Comparison of ENCODE assay signal across 8 mouse cellular contexts in genomic region chr6:87277527-87277926, GRCm38 (mm10). TPM values are rescaled to one million over a fixed set of nuclear protein-coding genes. Genes with fewer than 3 reads are reported as not detected.
DNase-seq lines count a peak whose midpoint lies in the region; ATAC-seq and TF ChIP-seq lines count a peak whose summit lies in the region.

No protein-coding gene starts in this region.

- in situ Hi-C loops in ES-E14 (cut with MboI; ENCODE audit: low sequenced_read_pairs in 2 of 2, unreplicated experiment in 2 of 2) = no loop called here

- no peak overlapping the region for H3K27ac ChIP-seq in ES-E14 (ENCODE audit: insufficient read depth, low read depth, low read length, poor library complexity, severe bottlenecking)
- peak overlapping the region; percentile 50; the same call in 1 of the 2 replicates for H3K27ac ChIP-seq in intestine, postnatal 0 days (ENCODE audit: low read depth, low read length)
- H3K27ac ChIP-seq in lung, embryonic 16.5 days (ENCODE audit: low read length) = peak overlapping the region; percentile 87
- H3K27ac ChIP-seq in stomach, postnatal 0 days (replicated peaks) = peak overlapping the region; percentile 70

- peak; percentile 69 for ATAC-seq in intestine, postnatal 0 days
- peak; percentile 76 for ATAC-seq in lung, embryonic 16.5 days (ENCODE audit: low read depth)
- ATAC-seq in stomach, postnatal 0 days (ENCODE audit: low FRiP score, low TSS enrichment) = peak; percentile 80

- 11% methylated on average over 3 of the region's 3 CpGs for WGBS in intestine, postnatal 0 days
- 4% methylated on average over 3 of the region's 3 CpGs for WGBS in lung, embryonic 16.5 days
- WGBS in stomach, postnatal 0 days = 6% methylated on average over 3 of the region's 3 CpGs

- H3K9me3 ChIP-seq in ES-E14 (ENCODE audit: control insufficient read depth, insufficient read depth, low read depth, low read length) = no peaks in the 10 kb centered on the region
- peaks cover 5% of the 10 kb centered on the region; the same call in 1 of the 2 replicates for H3K9me3 ChIP-seq in intestine, postnatal 0 days (ENCODE audit: control insufficient read depth)
- peaks cover 3% of the 10 kb centered on the region; the same call in 1 of the 2 replicates for H3K9me3 ChIP-seq in lung, embryonic 16.5 days (ENCODE audit: control insufficient read depth, low read length)
- 0 out of 2 replicates have a peak, but pooled peaks cover 3% of the 10 kb centered on the region for H3K9me3 ChIP-seq in stomach, postnatal 0 days (ENCODE audit: control insufficient read depth, low read length)

- DNase-seq in embryo, embryonic 10 days (ENCODE audit: low spot score) = peak; percentile 48
- no peak for DNase-seq in embryo, embryonic 9.5 days (ENCODE audit: extremely low spot score)
- DNase-seq in ES-E14 (ENCODE audit: low read depth, low spot score) = no peak
- DNase-seq in fibroblast of lung, adult 2 months (ENCODE audit: low read depth) = peak; percentile 65
- peak; percentile 74 for DNase-seq in stomach, postnatal 0 days (ENCODE audit: low spot score)
- DNase-seq in spleen, postnatal 36 days (ENCODE audit: low spot score in 2 of 2) = no peak

- H3K9ac ChIP-seq in ES-E14 (ENCODE audit: insufficient read depth, low read depth, low read length, poor library complexity, severe bottlenecking) = no peak overlapping the region
- no peak overlapping the region for H3K9ac ChIP-seq in intestine, postnatal 0 days (ENCODE audit: low read depth, low read length)
- H3K9ac ChIP-seq in lung, embryonic 16.5 days (ENCODE audit: low read length) = peak overlapping the region; percentile 3; the same call in 1 of the 2 replicates
- no peak overlapping the region for H3K9ac ChIP-seq in stomach, postnatal 0 days (ENCODE audit: low read length)

- TF ChIP-seq EP300 in stomach, postnatal 0 days (optimal IDR thresholded peaks at IDR 0.05) = no peak

- no peak overlapping the region for H3K4me3 ChIP-seq in ES-E14 (ENCODE audit: insufficient read depth in 1 of 2, low read depth in 1 of 2, low read length in 2 of 2, poor library complexity in 1 of 2, severe bottlenecking in 1 of 2)
- H3K4me3 ChIP-seq in intestine, postnatal 0 days (ENCODE audit: low read depth, low read length) = no peak overlapping the region
- no peak overlapping the region for H3K4me3 ChIP-seq in lung, embryonic 16.5 days (ENCODE audit: low read length)
- no peak overlapping the region for H3K4me3 ChIP-seq in stomach, postnatal 0 days (ENCODE audit: low read depth, low read length)

- TF ChIP-seq CTCF in intestine, postnatal 0 days (IDR thresholded peaks at IDR 0.05; ENCODE audit: low read depth) = no peak
- no peak for TF ChIP-seq CTCF in stomach, postnatal 0 days (IDR thresholded peaks at IDR 0.05; ENCODE audit: low read depth)

- no peaks in the 10 kb centered on the region for H3K36me3 ChIP-seq in ES-E14 (ENCODE audit: control insufficient read depth, insufficient read depth, low read length, poor library complexity, severe bottlenecking)
- no peaks in the 10 kb centered on the region for H3K36me3 ChIP-seq in intestine, postnatal 0 days (ENCODE audit: control insufficient read depth, insufficient read depth)
- peaks cover 5% of the 10 kb centered on the region for H3K36me3 ChIP-seq in lung, embryonic 16.5 days (ENCODE audit: control insufficient read depth, insufficient read depth, low read length)
- H3K36me3 ChIP-seq in stomach, postnatal 0 days (ENCODE audit: control insufficient read depth, insufficient read depth, low read length) = peaks cover 3% of the 10 kb centered on the region; the same call in 1 of the 2 replicates

- H3K4me2 ChIP-seq in intestine, postnatal 0 days (replicated peaks; ENCODE audit: low read depth) = no peak overlapping the region
- peak overlapping the region; percentile 25 for H3K4me2 ChIP-seq in lung, embryonic 16.5 days (ENCODE audit: low read depth, low read length)
- H3K4me2 ChIP-seq in stomach, postnatal 0 days (replicated peaks; ENCODE audit: low read depth) = no peak overlapping the region

- no peaks in the 10 kb centered on the region for H3K27me3 ChIP-seq in intestine, postnatal 0 days (replicated peaks; ENCODE audit: control insufficient read depth, insufficient read depth, low read length)
- no peaks in the 10 kb centered on the region for H3K27me3 ChIP-seq in lung, embryonic 16.5 days (ENCODE audit: control insufficient read depth, insufficient read depth, low read depth, low read length)
- no peaks in the 10 kb centered on the region for H3K27me3 ChIP-seq in stomach, postnatal 0 days (ENCODE audit: control insufficient read depth, insufficient read depth, low read length)

- H3K4me1 ChIP-seq in ES-E14 (ENCODE audit: control insufficient read depth in 2 of 2, insufficient read depth in 2 of 2, low read length in 2 of 2, poor library complexity in 1 of 2) = peaks cover 0 to 5% of the 10 kb centered on the region in 2 experiments; a peak in 1 of 4 replicates
- 0 out of 2 replicates have a peak, but pooled peaks cover 3% of the 10 kb centered on the region for H3K4me1 ChIP-seq in intestine, postnatal 0 days (replicated peaks; ENCODE audit: control insufficient read depth, insufficient read depth, low read length)
- peaks cover 60% of the 10 kb centered on the region for H3K4me1 ChIP-seq in lung, embryonic 16.5 days (replicated peaks; ENCODE audit: control insufficient read depth, insufficient read depth, low read length)
- H3K4me1 ChIP-seq in stomach, postnatal 0 days (replicated peaks; ENCODE audit: control insufficient read depth, insufficient read depth) = peaks cover 17% of the 10 kb centered on the region

TF ChIP-seq in ES-E14, 5 proteins besides CTCF, POLR2A, EP300 and RAD21:
- TF ChIP-seq CHD2 (IDR thresholded peaks at IDR 0.05; ENCODE audit: low read depth, low read length) (no peak), MAFK (IDR thresholded peaks at IDR 0.05; ENCODE audit: insufficient read depth, low read depth, low read length) (0 out of 2 replicates have a peak, but pooled peaks have one; percentile 8), HCFC1 (IDR thresholded peaks at IDR 0.05; ENCODE audit: borderline replicate concordance, insufficient read depth, low read length) (no peak)

RNA-seq across cellular contexts. Expression of gene Antxr1, which starts 58.1 kb away (rescaled TPM):
- 2.0 and 2.5 TPM in 2 replicates for total RNA-seq in ES-E14 (2012; rRNA removed)
- polyA plus RNA-seq in intestine, postnatal 0 days (2015; fragmentation: Nextera tagmentation; extraction: Ambion mirVana) = 4.9 TPM in 2 replicates
- 11.4 and 13.0 TPM in 2 replicates for polyA plus RNA-seq in lung, embryonic 16.5 days (2015; fragmentation: Nextera tagmentation; extraction: Ambion mirVana)
- 5.9 and 6.9 TPM in 2 replicates for polyA plus RNA-seq in stomach, postnatal 0 days (2015; fragmentation: Nextera tagmentation; extraction: Ambion mirVana)

Comparison
In these comparisons a context has a peak if more than half of its experiments do, and no peak if none do; other contexts are left out.
1. DNase-seq: peak in embryo, embryonic 10 days (single experiment), fibroblast of lung, adult 2 months (single experiment) and stomach, postnatal 0 days (single experiment); none in embryo, embryonic 9.5 days (single experiment), ES-E14 (single experiment) and spleen, postnatal 36 days (0 of 2).
2. Peak in every context shown above with its lines, with median percentiles within 50 percentile points of each other: ATAC-seq.